Mouse (Mus musculus) stomach, adult 2 months (tissue): ENCODE data around the gene Tnf. TPM values are rescaled to one million over a fixed set of nuclear protein-coding genes. Genes with fewer than 3 reads are reported as not detected.

Experiments used
- polyA plus RNA-seq: library from polyadenylated mRNA; depleted of rRNA; stranded (reverse); fragments of >200 nt; gene quantifications from 2 replicates; pipeline ENCODE4 v1.2.3, GENCODE M21; 2012; rRNA removed

Tnf gene
- polyA plus RNA-seq = 0.24 and 0.42 TPM in 2 replicates

DNA sequence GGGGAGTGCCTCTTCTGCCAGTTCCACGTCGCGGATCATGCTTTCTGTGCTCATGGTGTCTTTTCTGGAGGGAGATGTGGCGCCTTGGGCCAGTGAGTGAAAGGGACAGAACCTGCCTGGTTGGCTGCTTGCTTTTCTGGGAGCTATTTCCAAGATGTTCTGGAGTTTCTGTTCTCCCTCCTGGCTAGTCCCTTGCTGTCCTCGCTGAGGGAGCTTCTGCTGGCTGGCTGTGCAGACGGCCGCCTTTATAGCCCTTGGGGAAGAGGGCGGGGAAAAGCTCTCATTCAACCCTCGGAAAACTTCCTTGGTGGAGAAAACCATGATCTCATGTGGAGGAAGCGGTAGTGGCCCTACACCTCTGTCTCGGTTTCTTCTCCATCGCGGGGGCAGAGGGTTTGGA lies at the start of gene Tnf:
Gene Tnf, minus strand, starts transcription at position 221 of the 400 bp plus-strand sequence.

DNA sequence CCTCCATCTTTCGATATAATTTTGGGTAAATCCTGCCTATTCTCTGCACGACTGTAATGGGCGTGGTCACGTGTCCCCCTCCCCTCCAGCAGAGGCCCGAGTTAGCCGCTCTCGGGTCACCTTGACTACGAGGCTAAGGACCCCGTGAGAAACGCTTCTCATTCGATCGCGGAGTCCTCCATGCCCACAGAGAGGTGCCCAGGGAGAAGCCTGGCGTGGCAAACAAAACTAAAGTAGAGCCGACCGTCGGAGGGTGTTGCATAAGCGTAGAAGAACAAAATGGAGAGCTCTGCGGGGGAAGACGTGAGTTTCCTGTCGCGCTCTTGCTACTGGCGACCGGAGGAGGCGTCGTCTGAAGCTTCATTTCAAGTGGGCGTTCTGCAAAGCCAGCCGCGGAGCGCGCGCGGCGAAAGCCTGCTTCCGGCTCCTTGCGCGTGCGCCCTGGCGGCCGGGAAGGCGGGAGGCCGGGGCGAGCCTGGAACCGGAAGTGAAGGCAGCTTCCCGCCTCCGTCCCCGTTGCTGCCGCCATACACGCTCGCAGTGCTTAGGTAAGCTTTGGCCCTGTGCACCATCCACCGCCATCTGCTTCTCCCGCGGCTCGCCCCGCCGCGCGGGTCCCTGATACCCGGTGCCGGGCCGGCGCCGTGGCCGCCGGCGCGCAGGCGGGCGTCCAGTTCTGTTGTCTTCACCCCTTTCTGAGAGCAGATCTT lies 39.7 kb upstream of the Tnf start, which contains the start of gene Ddx39b:
Gene Ddx39b, plus strand, starts transcription at position 442 of the 710 bp plus-strand sequence.

DNA sequence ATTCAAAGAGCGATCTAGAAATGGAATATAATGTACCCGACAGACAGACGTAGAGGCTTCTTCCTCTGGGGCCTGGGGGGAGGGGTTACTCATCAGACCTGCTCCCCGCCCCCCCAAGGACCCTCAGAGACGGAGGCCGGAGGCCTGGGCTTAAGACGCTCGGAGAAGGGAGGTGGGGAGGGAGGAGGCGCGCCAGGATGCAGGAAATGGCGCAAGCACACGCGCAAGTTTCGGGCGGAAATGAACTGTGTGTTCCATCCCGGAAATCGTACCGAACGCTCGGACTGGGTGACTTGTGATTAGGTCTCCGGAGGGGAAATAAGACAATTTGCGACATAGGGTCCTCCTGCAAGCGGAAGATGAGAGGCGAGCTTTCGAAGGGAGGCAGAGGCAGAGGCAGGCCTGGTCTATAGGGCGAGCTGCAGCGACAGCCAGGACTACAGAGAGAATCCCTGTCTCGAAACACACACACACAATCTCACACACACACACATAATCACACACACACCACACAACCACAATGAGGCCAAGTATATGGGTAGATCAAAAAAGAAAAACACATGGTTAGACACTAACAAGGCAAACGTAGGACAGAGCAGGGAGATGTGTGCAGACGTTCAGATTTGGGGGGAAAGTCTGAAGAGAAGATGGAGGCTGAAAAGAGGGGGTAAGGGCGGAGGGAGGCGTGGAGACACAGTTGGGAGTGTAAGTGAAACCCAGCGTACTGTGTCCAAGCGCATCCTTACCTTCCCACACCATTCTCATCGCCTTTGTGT lies 34.0 kb upstream of the Tnf start, which contains the start of gene Nfkbil1:
Gene Nfkbil1, minus strand, starts transcription at position 179 of the 776 bp plus-strand sequence.

DNA sequence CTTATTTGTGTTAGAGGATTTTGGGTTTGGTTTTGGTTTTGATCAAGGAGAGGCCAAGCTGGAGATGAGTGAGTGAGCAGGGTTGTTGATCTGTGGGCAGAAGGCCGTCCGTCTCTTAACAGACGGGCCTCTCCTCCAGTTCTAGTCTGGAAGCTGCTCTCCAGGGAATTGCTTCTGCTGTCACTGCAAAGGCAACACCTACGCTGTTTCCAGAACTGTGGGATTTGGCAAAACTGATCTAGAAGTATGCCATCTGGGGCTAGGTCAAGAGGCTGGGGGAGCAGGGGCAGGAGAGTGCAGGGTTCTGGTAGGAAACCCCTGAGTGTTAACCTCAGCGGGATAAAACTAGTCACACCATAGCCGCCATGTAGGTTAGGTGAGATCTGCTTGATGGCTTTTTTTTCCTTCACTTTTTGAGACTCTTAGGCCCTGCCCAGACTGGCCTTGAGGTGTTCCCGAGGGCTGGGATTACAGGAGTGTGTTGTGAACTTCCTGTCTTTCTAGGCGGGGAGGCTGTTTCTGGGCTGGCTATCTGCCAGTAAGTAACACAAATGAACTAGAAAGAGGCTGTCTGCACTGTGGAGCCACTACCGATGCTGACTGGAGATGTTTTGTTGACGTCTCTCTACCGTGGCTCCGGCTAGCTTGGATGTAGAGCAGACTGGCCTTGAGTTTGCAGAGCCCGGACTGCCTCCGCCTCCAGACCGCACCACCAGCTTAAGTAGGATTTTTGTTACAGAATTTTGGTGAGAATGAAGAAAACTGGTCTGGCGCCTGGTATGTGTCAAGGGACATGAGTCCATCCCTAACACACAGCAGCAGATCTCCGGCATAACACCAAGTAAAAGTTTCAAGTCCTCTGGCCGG lies 31.5 kb upstream of the Tnf start, which contains the start of gene Atp6v1g2:
Gene Atp6v1g2, plus strand, starts transcription at position 547 of the 867 bp plus-strand sequence.

DNA sequence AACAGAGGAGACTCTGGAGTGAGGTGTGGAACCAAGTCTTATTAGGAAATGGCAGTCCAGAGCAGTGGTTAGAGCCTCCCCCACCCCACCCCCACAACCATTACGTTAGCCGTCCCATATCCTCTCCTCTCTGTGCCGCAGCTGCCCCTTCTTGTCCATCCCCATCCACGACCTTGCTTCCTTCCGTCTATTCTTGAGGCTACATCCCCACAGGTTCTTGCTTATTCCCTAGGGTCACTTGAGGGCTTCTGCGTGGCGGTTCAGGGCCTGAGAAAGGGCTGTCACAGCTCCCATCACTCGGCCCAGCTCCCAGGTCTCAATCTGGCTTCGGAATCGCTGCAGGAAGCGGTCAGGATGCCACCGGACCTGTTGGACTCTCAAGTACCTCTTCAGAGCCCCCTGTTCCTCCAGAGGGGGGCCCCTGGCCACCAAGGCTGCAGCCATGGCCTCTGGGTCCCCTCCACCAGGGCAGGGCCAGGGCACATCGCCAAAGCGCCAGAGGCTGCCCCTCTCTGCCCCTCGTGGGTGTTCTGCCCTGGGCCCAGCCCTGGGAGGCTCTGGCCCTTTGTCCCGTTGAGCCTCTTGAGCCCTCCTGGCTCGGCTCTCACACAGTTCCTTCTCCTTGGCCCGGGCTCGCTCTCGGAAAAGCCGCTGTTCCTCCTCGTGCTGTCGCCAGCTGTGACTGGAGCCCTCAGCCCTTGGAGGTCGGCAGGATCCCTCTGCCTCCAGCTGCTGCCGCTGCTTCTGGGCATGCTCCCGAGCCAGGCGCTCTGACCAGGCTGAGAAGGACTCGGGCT lies 18.5 kb upstream of the Tnf start, which contains the start of gene Gm16181:
Gene Gm16181, plus strand, starts transcription at position 679 of the 797 bp plus-strand sequence.

DNA sequence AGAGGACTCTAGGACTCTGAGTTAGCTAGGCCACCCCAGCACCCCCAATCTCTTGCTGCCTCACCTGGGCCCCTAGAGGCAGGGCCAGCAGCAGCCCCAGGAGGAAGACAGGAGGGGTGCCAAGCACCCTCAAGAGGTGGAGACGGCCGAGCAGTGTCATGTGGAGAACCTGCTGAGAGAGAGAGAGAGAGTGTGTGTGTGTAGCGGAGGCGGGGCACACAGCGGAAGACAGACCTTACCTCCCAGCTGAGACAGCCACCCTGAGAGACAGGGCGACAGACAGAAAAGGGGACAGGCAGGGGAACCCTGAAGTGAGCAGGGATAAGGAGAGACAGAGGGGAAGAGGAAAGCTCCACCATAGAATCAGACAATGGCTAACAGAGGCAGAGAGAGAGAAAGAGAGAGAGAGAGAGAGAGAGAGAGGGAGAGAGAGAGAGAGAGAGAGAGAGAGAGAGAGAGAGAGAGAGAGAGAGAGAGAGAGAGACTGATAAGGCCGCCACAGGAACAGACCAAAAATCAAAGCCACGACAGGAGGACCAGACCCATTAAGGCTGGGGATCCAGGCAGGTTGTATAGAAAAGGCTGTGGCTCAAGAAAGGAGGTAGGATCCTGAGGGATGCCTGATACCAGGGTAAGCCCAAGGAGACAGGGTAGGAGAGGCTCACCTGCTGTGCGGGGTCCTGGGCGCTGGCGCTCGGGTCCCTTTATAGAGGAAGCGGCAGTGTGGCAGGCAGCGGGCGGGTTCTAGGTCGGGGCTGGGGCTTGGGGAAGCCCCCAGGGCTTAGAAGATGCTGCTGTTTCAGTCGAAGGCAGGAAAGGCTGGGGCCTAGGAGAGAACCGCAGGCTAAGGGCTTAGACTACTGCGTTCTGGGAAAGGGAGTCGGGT lies 2.9 kb upstream of the Tnf start, which contains the start of gene Lta:
Gene Lta, minus strand, starts transcription at position 858 of the 886 bp plus-strand sequence.

DNA sequence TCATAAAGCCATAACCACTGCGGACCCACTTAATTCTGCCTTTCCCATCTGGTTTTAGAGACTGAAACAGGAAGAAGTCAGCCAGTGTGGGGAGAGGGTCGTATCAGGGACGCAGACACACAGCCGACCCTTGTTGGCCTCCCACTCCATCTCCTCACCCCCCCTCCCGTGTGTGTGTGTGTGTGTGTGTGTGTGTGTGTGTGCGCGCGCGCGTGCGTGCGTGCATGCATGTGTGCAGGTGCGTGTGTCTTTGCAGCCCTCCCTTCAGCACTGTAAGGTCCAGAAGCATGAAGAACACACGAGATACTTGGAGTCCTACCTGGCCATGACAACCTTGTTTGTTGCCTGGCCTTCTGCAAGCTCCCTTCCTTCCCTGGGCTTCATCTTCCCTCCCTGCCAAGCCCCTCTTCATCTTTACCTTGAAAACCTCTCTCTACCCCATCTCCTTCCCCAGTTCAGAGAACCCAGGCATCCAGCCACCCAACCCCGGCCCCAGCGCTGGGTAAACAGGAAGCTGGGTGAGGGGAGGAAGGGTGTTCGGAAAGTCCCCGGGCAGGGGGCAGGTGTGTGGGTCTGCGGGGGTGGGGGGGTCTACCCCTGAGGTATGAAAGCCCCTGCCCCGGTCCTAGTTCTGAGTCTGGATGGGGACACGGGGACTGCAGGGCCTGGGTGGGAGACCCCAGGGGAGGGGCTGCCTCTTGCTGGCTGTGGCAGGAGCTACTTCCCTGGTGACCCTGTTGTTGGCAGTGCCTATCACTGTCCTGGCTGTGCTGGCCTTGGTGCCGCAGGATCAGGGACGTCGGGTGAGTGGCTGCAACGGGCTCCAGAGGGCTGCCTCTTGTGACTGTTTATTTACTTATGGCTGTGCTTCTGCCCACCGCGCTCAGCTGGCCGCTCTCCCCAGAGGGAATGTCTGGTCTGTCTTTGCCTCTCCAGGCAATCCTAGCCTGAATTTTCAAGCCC lies 7.6 kb downstream of the Tnf start, which contains the start of gene Ltb:
Gene Ltb, plus strand, starts transcription at position 559 of the 963 bp plus-strand sequence.

DNA sequence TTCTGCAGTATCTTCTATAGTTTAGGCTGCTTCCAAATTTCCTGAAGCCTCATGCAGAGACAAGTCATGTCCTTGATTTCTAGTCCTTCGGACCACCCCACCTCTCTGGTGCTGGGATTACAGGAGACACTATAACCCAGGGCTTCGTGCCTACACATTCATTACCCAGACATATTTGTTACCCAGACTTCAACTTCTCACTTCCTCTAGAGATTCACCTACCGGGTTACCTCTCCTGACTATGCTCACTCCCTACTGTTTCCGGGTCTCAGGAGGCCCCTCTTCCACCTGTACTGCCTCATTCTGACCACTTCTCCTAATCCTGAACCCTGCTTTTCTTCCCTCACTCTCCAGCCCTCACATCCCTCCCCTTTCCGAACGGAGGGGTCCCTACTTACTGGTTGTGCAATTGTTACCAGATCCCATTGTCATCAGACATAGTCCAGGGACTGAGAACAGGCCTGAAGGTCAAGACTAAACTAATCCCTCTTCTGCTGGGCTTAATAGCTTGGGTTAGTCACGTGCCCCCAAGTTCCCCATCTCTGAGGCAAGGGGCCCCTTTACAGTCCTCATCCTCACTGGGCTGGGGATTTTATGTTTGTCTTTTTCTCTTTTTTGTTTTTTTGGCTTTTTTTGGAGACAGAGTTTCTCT lies 13.7 kb downstream of the Tnf start, which contains the start of gene Lst1:
Gene Lst1, minus strand, starts transcription at position 481 of the 652 bp plus-strand sequence.

DNA sequence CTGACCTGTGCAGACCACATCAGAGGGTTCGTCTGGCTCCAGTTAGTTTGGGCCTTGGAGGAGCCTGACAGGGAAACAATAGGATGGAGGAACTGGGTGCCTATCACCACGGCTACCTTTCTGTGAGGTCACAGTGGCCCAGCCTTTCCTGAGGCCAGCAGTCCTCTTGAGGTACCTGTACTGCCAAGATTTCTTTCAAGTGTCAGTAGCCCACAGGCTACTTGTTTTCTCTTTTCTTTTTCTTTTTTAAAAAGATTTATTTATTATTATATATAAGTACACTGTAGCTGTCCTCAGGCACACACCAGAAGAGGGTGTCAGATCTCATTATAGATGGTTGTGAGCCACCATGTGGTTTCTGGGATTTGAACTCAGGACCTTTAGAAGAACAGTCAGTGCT lies 25.8 kb downstream of the Tnf start, which contains the start of gene Aif1:
Gene Aif1, minus strand, starts transcription at position 101 of the 400 bp plus-strand sequence.

DNA sequence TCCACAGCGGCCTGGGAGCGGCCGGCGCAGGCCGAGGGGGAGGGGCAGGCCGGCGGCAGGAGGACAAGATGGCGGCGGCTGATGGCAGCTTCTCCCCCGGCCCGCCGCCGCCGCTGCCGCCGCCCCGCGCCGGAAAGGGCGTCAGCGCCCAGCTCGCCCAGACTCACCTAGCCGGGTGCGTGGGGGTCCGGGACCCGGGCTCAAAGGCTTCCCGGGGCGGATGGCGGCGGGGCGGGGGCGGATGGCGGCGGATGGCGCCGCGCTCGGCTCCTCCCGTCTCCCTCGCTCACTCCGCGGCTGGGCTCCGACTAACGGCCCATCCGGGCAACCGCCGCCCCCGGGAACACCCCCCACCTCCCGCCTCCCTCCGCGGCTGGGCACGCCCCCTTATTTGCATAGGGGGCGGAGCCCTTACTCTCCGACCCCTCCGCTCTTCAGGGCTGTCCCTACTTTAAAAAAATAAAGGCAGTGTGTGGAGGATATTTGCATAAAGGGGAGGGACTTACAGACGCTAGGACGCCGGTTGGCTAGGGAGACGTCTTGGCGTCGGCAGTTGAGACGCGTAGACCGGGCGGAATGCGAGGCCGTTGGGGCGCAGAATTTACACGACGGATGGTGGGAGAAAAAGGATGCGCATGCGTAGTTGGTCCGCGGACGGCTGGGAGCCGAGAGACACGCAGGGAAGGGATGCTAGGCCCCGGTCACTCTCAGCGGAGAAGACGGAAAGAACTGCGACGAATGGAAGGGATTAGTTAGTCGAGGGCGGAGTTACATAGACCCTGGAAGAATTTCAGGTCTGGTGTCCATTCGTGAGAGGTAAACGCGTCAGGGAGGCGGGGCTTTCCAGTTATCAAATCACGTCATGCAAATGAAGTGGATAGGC lies 37.0 kb downstream of the Tnf start, which contains the start of gene Prrc2a:
Gene Prrc2a, minus strand, starts transcription at position 330 of the 883 bp plus-strand sequence.

Other genes with a start within 250 kb of the Tnf start
- 31.1 and 45.6 TPM in 2 replicates for gene Hspa1b, start 242.8 kb downstream of the Tnf start, polyA plus RNA-seq
- not detected in 2 replicates for gene Gm20481, start 232.1 kb downstream of the Tnf start, polyA plus RNA-seq
- 16.4 and 25.7 TPM in 2 replicates for gene Hspa1a, start 229.9 kb downstream of the Tnf start, polyA plus RNA-seq
- 0.34 and 0.59 TPM in 2 replicates for gene Hspa1l, start 229.3 kb downstream of the Tnf start, polyA plus RNA-seq
- gene Lsm2, start 220.1 kb downstream of the Tnf start, polyA plus RNA-seq = 43.9 and 62.3 TPM in 2 replicates
- gene Vars, start 201.0 kb downstream of the Tnf start, polyA plus RNA-seq = 95.5 and 126 TPM in 2 replicates
- gene Vwa7, start 185.4 kb downstream of the Tnf start, polyA plus RNA-seq = 1.9 and 2.2 TPM in 2 replicates
- 0.58 and 1.9 TPM in 2 replicates for gene Sapcd1, start 174.0 kb downstream of the Tnf start, polyA plus RNA-seq
- gene Msh5, start 155.3 kb downstream of the Tnf start, polyA plus RNA-seq = 2.6 and 5.6 TPM in 2 replicates
- 131 and 147 TPM in 2 replicates for gene Clic1, start 152.0 kb downstream of the Tnf start, polyA plus RNA-seq
- gene Ddah2, start 143.0 kb downstream of the Tnf start, polyA plus RNA-seq = 16.3 and 20.7 TPM in 2 replicates
- 243 and 312 TPM in 2 replicates for gene Ly6g6c, start 136.6 kb downstream of the Tnf start, polyA plus RNA-seq
- gene Mpig6b, start 135.8 kb downstream of the Tnf start, polyA plus RNA-seq = 0.42 and 0.65 TPM in 2 replicates
- gene Ly6g6e, start 125.1 kb downstream of the Tnf start, polyA plus RNA-seq = 99.6 and 112 TPM in 2 replicates
- gene Ly6g6d, start 123.9 kb downstream of the Tnf start, polyA plus RNA-seq = 5.1 and 6.4 TPM in 2 replicates
- 1.2 and 2.0 TPM in 2 replicates for gene Ly6g6f, start 116.4 kb downstream of the Tnf start, polyA plus RNA-seq
- 88.7 and 152 TPM in 2 replicates for gene Abhd16a, start 112.7 kb downstream of the Tnf start, polyA plus RNA-seq
- gene Ly6g5c, start 93.7 kb downstream of the Tnf start, polyA plus RNA-seq = 1.4 TPM in 1 of 2 replicates, not detected in the other
- 1.2 and 2.2 TPM in 2 replicates for gene Ly6g5b, start 86.6 kb downstream of the Tnf start, polyA plus RNA-seq
- gene Gpank1, start 80.6 kb downstream of the Tnf start, polyA plus RNA-seq = 9.3 and 11.8 TPM in 2 replicates
- gene Csnk2b, start 80.0 kb downstream of the Tnf start, polyA plus RNA-seq = 258 and 301 TPM in 2 replicates
- 13.7 and 19.0 TPM in 2 replicates for gene D17H6S53E, start 75.6 kb downstream of the Tnf start, polyA plus RNA-seq
- 0.08 and 0.20 TPM in 2 replicates for gene Apom, start 70.0 kb downstream of the Tnf start, polyA plus RNA-seq
- 92.9 and 94.1 TPM in 2 replicates for gene Bag6, start 66.8 kb downstream of the Tnf start, polyA plus RNA-seq
- 262 and 284 TPM in 2 replicates for gene Prrc2a, start 37.1 kb downstream of the Tnf start, polyA plus RNA-seq
- 0.11 and 0.48 TPM in 2 replicates for gene Aif1, start 25.9 kb downstream of the Tnf start, polyA plus RNA-seq
- 3.7 and 6.5 TPM in 2 replicates for gene Lst1, start 13.6 kb downstream of the Tnf start, polyA plus RNA-seq
- gene Ltb, start 7.6 kb downstream of the Tnf start, polyA plus RNA-seq = 1.5 and 5.7 TPM in 2 replicates
- 0.10 and 0.36 TPM in 2 replicates for gene Lta, start 3.3 kb upstream of the Tnf start, polyA plus RNA-seq
- 0.42 TPM in 1 of 2 replicates, not detected in the other for gene Gm16181, start 18.8 kb upstream of the Tnf start, polyA plus RNA-seq
- 1.3 and 1.7 TPM in 2 replicates for gene Atp6v1g2, start 31.7 kb upstream of the Tnf start, polyA plus RNA-seq
- 15.7 and 37.5 TPM in 2 replicates for gene Nfkbil1, start 33.8 kb upstream of the Tnf start, polyA plus RNA-seq
- gene Ddx39b, start 39.7 kb upstream of the Tnf start, polyA plus RNA-seq = 74.9 and 91.6 TPM in 2 replicates
- gene H2-D1, start 60.7 kb upstream of the Tnf start, polyA plus RNA-seq = 243 and 319 TPM in 2 replicates
- 0.04 TPM in 1 of 2 replicates, not detected in the other for gene H2-Q1, start 118.4 kb upstream of the Tnf start, polyA plus RNA-seq
- gene H2-Q2, start 140.2 kb upstream of the Tnf start, polyA plus RNA-seq = 0.18 and 0.54 TPM in 2 replicates
- 29.8 and 31.3 TPM in 2 replicates for gene H2-Q4, start 177.6 kb upstream of the Tnf start, polyA plus RNA-seq
- gene H2-Q6, start 222.8 kb upstream of the Tnf start, polyA plus RNA-seq = 5.2 and 5.8 TPM in 2 replicates
- gene H2-Q7, start 237.1 kb upstream of the Tnf start, polyA plus RNA-seq = 12.4 and 12.6 TPM in 2 replicates